Mouse (Mus musculus): Measurements from ENCODE around the gene B230307C23Rik. TPM values are rescaled to one million over a fixed set of nuclear protein-coding genes. Genes with fewer than 3 reads are reported as not detected.

B230307C23Rik gene
- polyA plus RNA-seq, 1 experiment, result not detected

Other genes starting within 250 kb of the B230307C23Rik start
- not detected in 2 replicates for gene Ripk4, start 233.5 kb upstream of the B230307C23Rik start, polyA plus RNA-seq (2012; ENCODE audit: insufficient read depth, insufficient read length, low replicate concordance, missing spikeins)
- not detected in 2 replicates for gene Prdm15, start 145.5 kb upstream of the B230307C23Rik start, polyA plus RNA-seq (2012; ENCODE audit: insufficient read depth, insufficient read length, low replicate concordance, missing spikeins)
- gene C2cd2, start 34.7 kb upstream of the B230307C23Rik start, polyA plus RNA-seq (2012; ENCODE audit: insufficient read depth, insufficient read length, low replicate concordance, missing spikeins), result not detected in 2 replicates
- gene Zbtb21, start 34.7 kb upstream of the B230307C23Rik start, polyA plus RNA-seq (2012; ENCODE audit: insufficient read depth, insufficient read length, low replicate concordance, missing spikeins), result not detected in 2 replicates
- not detected in 2 replicates for gene A630089N07Rik, start 85.1 kb downstream of the B230307C23Rik start, polyA plus RNA-seq (2012; ENCODE audit: insufficient read depth, insufficient read length, low replicate concordance, missing spikeins)